Mouse (Mus musculus): ENCODE measurements at regions not wholly inside any gene's neighbourhood (a gene's known extent, or its start where the extent isn't known, plus 50 kb on each side); places are given as distances from the start of the nearest gene placed in this dataset.

GRCm38 (mm10) chr8:26656310-26657075, 320.6 kb upstream of the Zfp703 start:
- TF ChIP-seq CTCF (IDR thresholded peaks at IDR 0.05; ENCODE audit: low read depth) = no peak
- TF ChIP-seq EP300 (IDR thresholded peaks at IDR 0.05; ENCODE audit: low read depth) = no peak
- DNase-seq = no peak
- Histone ChIP-seq H3K4me3 (ENCODE audit: low read depth, low read length) (no peak overlapping the region), H3K36me3 (replicated peaks; ENCODE audit: insufficient read depth, low read length) (no peaks in the 10 kb centered on the region), H3K4me2 (ENCODE audit: low read depth, low read length) (no peak overlapping the region), H3K4me1 (ENCODE audit: insufficient read depth) (no peaks in the 10 kb centered on the region), H3K9me3 (ENCODE audit: low read length) (no peaks in the 10 kb centered on the region), H3K27ac (ENCODE audit: low read depth) (no peak overlapping the region), H3K9ac (replicated peaks) (no peak overlapping the region), H3K27me3 (ENCODE audit: insufficient read depth, low read length) (no peaks in the 10 kb centered on the region)
- ATAC-seq = no peak
- WGBS (ENCODE audit: insufficient replicate concordance) = 69% methylated on average over 13 of the region's 13 CpGs

- no peak overlapping the region for H3K9ac ChIP-seq (replicated peaks)
- no peaks in the 10 kb centered on the region for H3K36me3 ChIP-seq (replicated peaks; ENCODE audit: insufficient read depth, low read length)
- H3K4me2 ChIP-seq (ENCODE audit: low read depth, low read length) = no peak overlapping the region
- DNase-seq = no peak
- no peaks in the 10 kb centered on the region for H3K4me1 ChIP-seq (ENCODE audit: insufficient read depth)
- no peaks in the 10 kb centered on the region for H3K27me3 ChIP-seq (ENCODE audit: insufficient read depth, low read length)
- no peak for ATAC-seq
- no peak overlapping the region for H3K27ac ChIP-seq (ENCODE audit: low read depth)
- WGBS (ENCODE audit: insufficient replicate concordance) = 23% methylated on average over 1 of the region's 1 CpGs
- TF ChIP-seq CTCF (IDR thresholded peaks at IDR 0.05; ENCODE audit: low read depth) (peak; percentile 46), EP300 (IDR thresholded peaks at IDR 0.05; ENCODE audit: low read depth) (no peak)
- H3K4me3 ChIP-seq (ENCODE audit: low read depth, low read length) = no peak overlapping the region
- no peaks in the 10 kb centered on the region for H3K9me3 ChIP-seq (ENCODE audit: low read length)
These were observed 317.7 kb upstream of the Zfp703 start for GRCm38 (mm10) chr8:26659381-26659780.

- H3K4me2 ChIP-seq (ENCODE audit: low read depth, low read length) = no peak overlapping the region
These were observed 307.6 kb upstream of the Zfp703 start for GRCm38 (mm10) chr8:26669541-26669940.

GRCm38 (mm10) chr8:26672486-26673395, 304.4 kb upstream of the Zfp703 start:
- ATAC-seq = no peak
- H3K9ac ChIP-seq (replicated peaks) = no peak overlapping the region
- WGBS (ENCODE audit: insufficient replicate concordance) = 38% methylated on average over 9 of the region's 9 CpGs
- H3K27ac ChIP-seq (ENCODE audit: low read depth) = no peak overlapping the region
- H3K4me3 ChIP-seq (ENCODE audit: low read depth, low read length) = no peak overlapping the region
- TF ChIP-seq EP300 (IDR thresholded peaks at IDR 0.05; ENCODE audit: low read depth) (no peak), CTCF (IDR thresholded peaks at IDR 0.05; ENCODE audit: low read depth) (no peak)
- no peaks in the 10 kb centered on the region for H3K36me3 ChIP-seq (replicated peaks; ENCODE audit: insufficient read depth, low read length)
- H3K27me3 ChIP-seq (ENCODE audit: insufficient read depth, low read length) = no peaks in the 10 kb centered on the region
- no peaks in the 10 kb centered on the region for H3K9me3 ChIP-seq (ENCODE audit: low read length)
- H3K4me1 ChIP-seq (ENCODE audit: insufficient read depth) = no peaks in the 10 kb centered on the region
- no peak overlapping the region for H3K4me2 ChIP-seq (ENCODE audit: low read depth, low read length)
- no peak for DNase-seq

More at GRCm38 (mm10) chr8:26669541-26669940, 307.6 kb upstream of the Zfp703 start:
- H3K27me3 ChIP-seq (ENCODE audit: insufficient read depth, low read length) = no peaks in the 10 kb centered on the region
- ATAC-seq (no peak), DNase-seq (no peak)
- H3K36me3 ChIP-seq (replicated peaks; ENCODE audit: insufficient read depth, low read length) = no peaks in the 10 kb centered on the region
- no peaks in the 10 kb centered on the region for H3K9me3 ChIP-seq (ENCODE audit: low read length)
- TF ChIP-seq EP300 (IDR thresholded peaks at IDR 0.05; ENCODE audit: low read depth) (no peak), CTCF (IDR thresholded peaks at IDR 0.05; ENCODE audit: low read depth) (no peak)
- no peaks in the 10 kb centered on the region for H3K4me1 ChIP-seq (ENCODE audit: insufficient read depth)
- 80% methylated on average over 3 of the region's 3 CpGs for WGBS (ENCODE audit: insufficient replicate concordance)
- no peak overlapping the region for H3K4me3 ChIP-seq (ENCODE audit: low read depth, low read length)
- no peak overlapping the region for H3K9ac ChIP-seq (replicated peaks)
- H3K27ac ChIP-seq (ENCODE audit: low read depth) = no peak overlapping the region

- Histone ChIP-seq H3K4me3 (ENCODE audit: low read depth, low read length) (no peak overlapping the region), H3K36me3 (replicated peaks; ENCODE audit: insufficient read depth, low read length) (no peaks in the 10 kb centered on the region), H3K9ac (replicated peaks) (no peak overlapping the region), H3K27ac (ENCODE audit: low read depth) (no peak overlapping the region), H3K9me3 (ENCODE audit: low read length) (no peaks in the 10 kb centered on the region), H3K27me3 (ENCODE audit: insufficient read depth, low read length) (no peaks in the 10 kb centered on the region), H3K4me2 (ENCODE audit: low read depth, low read length) (no peak overlapping the region), H3K4me1 (ENCODE audit: insufficient read depth) (no peaks in the 10 kb centered on the region)
- no peak for ATAC-seq
- WGBS (ENCODE audit: insufficient replicate concordance) = 78% methylated on average over 18 of the region's 18 CpGs
- no peak for DNase-seq
- no peak for TF ChIP-seq EP300 (IDR thresholded peaks at IDR 0.05; ENCODE audit: low read depth)
- no peak for TF ChIP-seq CTCF (IDR thresholded peaks at IDR 0.05; ENCODE audit: low read depth)
These were observed 299.5 kb upstream of the Zfp703 start for GRCm38 (mm10) chr8:26677584-26678138.

- no peak overlapping the region for H3K4me3 ChIP-seq (ENCODE audit: low read depth, low read length)
- no peak for ATAC-seq
These were observed 296.2 kb upstream of the Zfp703 start for GRCm38 (mm10) chr8:26680891-26681381.

More at GRCm38 (mm10) chr8:26680891-26681381, 296.2 kb upstream of the Zfp703 start:
- no peak overlapping the region for H3K4me2 ChIP-seq (ENCODE audit: low read depth, low read length)
- H3K27ac ChIP-seq (ENCODE audit: low read depth) = no peak overlapping the region
- no peak for TF ChIP-seq EP300 (IDR thresholded peaks at IDR 0.05; ENCODE audit: low read depth)
- TF ChIP-seq CTCF (IDR thresholded peaks at IDR 0.05; ENCODE audit: low read depth) = no peak
- no peaks in the 10 kb centered on the region for H3K9me3 ChIP-seq (ENCODE audit: low read length)
- H3K36me3 ChIP-seq (replicated peaks; ENCODE audit: insufficient read depth, low read length) = no peaks in the 10 kb centered on the region
- H3K27me3 ChIP-seq (ENCODE audit: insufficient read depth, low read length) = no peaks in the 10 kb centered on the region
- H3K9ac ChIP-seq (replicated peaks) = no peak overlapping the region
- WGBS (ENCODE audit: insufficient replicate concordance) = 57% methylated on average over 11 of the region's 11 CpGs
- DNase-seq = no peak
- no peaks in the 10 kb centered on the region for H3K4me1 ChIP-seq (ENCODE audit: insufficient read depth)
